Mouse (Mus musculus) splenic B cell, adult 2 months (primary cell): ENCODE measurements at regions not wholly inside any gene's neighbourhood (a gene's known extent, or its start where the extent isn't known, plus 50 kb on each side); places are given as distances from the start of the nearest gene placed in this dataset.

ENCODE experiments used
- DNase-seq: peaks from one replicate; pipeline ENCODE4 v3.0.0-alpha.2; 2011; ENCODE audit warnings: low read depth, low spot score
- H3K27me3 ChIP-seq: 2 replicates; pipeline ENCODE4 v1.6.1; 2012; ENCODE audit warnings: mild to moderate bottlenecking, low read length, moderate library complexity, mixed read lengths; ENCODE audit not compliant: control insufficient read depth, poor library complexity, insufficient read depth, severe bottlenecking
- H3K36me3 ChIP-seq: 2 replicates; pipeline ENCODE4 v1.6.1; 2012; ENCODE audit warnings: mild to moderate bottlenecking, low read length, moderate library complexity, mixed read lengths; ENCODE audit not compliant: control insufficient read depth, poor library complexity, insufficient read depth, severe bottlenecking

DNA sequence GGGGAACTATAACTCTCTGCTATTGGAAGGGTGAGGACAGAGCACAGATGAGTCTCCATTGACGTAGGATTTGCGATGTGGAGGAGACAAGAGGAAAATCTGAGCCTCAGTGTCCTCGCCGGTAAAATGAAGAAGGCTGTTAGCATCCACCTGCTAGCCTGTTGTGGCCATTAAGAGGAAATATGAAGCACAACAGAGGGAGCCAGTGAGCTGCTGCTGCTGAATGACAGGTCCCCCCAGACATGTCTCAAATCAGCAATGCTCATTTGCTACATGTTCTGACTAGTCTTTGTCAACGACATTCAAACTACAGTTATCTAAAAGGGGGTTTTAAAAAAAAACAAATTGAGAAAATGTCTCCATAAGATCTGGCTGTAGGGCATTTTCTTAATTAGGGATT is 164.6 kb upstream of the Prok2 start:
- no peak for DNase-seq
- Histone ChIP-seq H3K27me3 (no peaks in the 10 kb centered on the region), H3K36me3 (no peaks in the 10 kb centered on the region)

DNA sequence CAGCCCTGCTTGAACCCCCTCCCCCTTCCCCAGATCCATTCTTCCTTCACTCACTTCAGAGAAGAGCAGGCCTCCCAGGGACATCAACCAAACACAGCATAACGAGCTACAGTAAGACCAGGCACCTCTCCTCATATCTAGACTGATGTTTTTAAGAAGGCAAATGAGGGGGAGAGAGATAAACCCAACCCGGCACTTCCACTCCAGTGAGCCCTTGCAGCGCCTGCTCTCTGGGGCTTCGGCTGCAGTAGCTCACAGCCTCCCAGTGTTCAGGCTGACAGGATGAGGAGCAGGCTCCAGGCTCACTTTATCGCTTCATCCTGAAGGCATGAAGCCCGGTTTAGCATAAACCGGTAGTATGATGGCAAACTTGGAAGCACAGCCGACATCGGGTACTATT is 162.9 kb upstream of the Prok2 start:
- Histone ChIP-seq H3K27me3 (no peaks in the 10 kb centered on the region), H3K36me3 (no peaks in the 10 kb centered on the region)
- DNase-seq, result no peak

DNA sequence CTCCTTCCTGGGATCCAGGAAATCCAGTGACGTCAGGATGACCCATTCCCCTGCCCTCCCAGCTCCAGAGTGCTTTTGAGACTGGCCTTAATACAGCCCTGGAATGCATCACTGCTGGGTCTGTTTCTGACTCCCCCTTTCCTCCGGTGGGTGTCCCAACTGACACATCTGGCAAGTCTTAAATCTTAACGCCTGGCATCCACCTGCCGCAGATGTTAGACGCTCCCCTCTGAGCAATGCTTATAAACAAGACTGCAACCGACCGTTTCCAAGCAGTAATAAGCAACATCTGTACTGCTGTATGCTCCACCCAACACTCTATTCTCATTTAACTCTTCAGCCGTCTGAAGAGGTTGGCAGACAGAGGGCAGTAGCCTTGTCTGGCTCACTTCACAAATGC is 161.7 kb upstream of the Prok2 start:
- Histone ChIP-seq H3K27me3 (no peaks in the 10 kb centered on the region), H3K36me3 (no peaks in the 10 kb centered on the region)

DNA sequence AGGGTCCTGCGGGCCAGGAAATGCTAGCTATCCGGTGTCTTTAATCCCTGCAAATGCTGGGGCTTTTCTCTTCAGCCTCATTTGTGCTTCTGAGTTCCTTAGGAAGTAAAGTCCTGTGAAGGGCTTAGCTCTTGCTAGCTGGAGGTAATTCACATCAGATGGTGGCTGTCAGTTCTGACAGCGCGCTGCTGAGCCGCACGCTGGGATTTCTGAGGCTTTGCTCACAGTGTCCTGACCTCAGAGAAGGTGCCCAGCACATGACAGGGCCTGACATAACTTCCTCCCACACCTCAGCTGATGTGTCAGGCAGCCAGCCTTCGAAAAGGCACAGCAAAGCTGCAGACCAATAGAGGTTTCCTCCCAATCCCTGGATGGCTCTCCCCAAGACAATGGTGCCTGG is 158.6 kb upstream of the Prok2 start:
- DNase-seq, result no peak
- no peaks in the 10 kb centered on the region for H3K27me3 ChIP-seq
- no peaks in the 10 kb centered on the region for H3K36me3 ChIP-seq

More for the DNA sequence above, 161.7 kb upstream of the Prok2 start:
- DNase-seq, result no peak

DNA sequence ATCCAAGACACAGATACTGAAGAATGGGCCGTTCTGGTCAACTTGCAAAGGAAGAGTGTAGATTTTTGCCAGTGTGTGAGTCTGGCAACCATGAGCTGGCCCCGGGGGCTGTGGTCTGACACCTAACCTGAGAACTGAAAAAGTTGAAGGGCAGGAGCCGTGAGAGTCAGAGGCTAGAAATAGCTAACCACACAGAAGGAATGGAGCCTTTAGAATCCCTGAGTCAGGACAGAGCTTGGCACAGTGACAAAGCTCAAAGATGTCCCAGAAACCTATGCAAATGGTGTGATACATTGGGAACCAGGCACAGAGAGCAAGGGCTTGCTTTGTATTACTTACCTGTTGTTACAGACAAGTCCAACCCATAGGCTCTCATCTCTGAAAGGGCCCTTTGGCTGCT is 157.9 kb upstream of the Prok2 start:
- H3K36me3 ChIP-seq, result no peaks in the 10 kb centered on the region
- no peak for DNase-seq
- H3K27me3 ChIP-seq, result no peaks in the 10 kb centered on the region

DNA sequence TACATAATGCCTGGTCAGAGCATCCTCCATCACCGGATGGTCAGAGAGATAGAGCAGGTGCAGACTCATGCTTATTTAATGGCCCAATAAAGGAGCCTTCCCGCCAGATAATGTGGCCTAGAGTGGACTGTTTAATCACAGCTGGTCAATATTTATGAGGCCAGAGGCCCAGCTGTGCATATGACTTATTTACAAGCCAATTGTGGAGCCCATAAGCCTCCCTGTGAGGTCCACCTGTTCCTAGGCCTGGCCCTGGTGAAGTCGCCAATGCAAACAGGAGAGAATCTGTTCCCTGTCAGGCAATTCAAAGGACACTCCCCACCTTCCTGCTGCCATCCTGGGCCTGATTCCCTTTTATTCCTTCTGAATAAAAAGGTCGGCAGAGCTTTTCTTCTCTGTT is 155.4 kb upstream of the Prok2 start:
- Histone ChIP-seq H3K27me3 (no peaks in the 10 kb centered on the region), H3K36me3 (no peaks in the 10 kb centered on the region)
- DNase-seq, result no peak

DNA sequence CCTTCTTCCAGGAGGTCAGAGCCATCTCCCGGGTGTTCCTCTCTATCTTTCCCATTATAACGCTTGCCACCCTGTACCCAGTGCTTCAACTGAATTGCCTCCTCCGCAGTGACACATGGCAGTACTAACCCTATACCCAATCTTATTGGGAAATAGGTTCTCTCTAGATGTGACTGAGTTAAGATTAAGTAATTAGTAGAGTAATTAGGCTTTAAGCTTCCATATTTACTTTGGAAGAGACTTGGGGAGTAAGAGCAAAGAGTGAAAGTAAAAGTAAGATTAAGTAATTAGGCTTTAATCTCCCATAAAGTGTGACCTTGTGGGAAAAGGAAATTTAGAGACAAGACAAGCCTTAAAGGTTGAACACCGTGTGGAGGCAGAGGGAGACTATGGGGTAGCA is 148.7 kb upstream of the Prok2 start:
- DNase-seq, result no peak
- Histone ChIP-seq H3K36me3 (no peaks in the 10 kb centered on the region), H3K27me3 (no peaks in the 10 kb centered on the region)

DNA sequence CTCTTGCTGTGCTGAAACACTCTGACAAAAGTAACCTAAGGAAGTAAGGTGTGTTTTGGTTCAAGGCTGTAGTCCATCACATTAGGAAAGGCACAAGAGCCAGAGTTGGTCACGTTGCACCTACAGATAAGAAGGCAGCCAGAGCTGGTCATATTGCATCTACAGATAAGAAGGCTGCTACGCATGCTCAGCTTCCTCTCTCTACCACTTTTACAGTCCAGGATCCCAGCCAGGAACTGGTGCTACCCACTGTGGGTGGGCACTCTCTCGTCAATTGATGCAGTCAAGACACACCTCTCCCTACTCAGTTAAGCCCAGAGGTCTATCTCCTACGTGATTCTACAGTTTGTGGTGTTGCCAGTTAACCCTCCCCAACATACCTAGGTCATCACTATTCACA is 147.8 kb upstream of the Prok2 start:
- no peak for DNase-seq
- Histone ChIP-seq H3K27me3 (no peaks in the 10 kb centered on the region), H3K36me3 (no peaks in the 10 kb centered on the region)

DNA sequence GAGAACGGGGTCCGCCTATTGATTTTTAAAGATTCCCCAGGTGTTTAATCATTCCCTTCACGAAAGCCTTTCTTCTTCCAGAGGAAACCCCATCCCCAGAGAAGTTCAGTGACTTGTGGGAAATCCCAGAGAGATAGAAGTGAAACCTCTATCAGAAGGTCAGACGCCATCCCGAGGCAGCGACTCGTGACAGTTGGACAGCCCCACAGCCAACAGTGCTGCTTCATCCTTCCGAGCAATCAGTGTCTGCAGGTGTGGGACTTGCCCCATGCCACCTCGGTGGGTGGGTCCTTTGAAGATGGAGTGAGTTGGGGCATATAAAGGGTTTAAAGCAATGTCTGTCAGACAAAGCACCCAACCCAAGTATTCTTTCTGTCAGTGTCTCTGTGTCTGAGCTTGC is 139.9 kb upstream of the Prok2 start:
- no peaks in the 10 kb centered on the region for H3K36me3 ChIP-seq
- no peak for DNase-seq
- no peaks in the 10 kb centered on the region for H3K27me3 ChIP-seq

DNA sequence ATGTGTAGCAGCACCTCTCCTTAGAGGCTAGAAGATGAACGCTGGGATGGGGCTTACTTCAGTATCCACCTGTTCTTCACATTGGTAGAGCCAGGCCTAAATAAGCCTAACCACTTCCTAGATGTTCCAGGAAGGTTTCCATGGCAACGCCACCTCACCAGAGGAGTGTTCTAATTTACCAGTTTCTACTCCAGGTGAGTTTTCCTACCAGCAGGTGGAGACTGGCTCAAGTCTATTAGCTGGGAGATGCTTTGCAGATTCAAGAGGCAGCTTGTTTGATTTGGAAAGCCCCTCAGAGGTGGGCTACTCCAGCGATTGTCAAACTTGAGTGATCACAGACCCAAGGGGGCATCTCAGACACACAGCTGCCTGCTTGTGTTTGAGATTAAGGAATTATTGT is 138.8 kb upstream of the Prok2 start:
- no peak for DNase-seq
- Histone ChIP-seq H3K27me3 (no peaks in the 10 kb centered on the region), H3K36me3 (no peaks in the 10 kb centered on the region)

DNA sequence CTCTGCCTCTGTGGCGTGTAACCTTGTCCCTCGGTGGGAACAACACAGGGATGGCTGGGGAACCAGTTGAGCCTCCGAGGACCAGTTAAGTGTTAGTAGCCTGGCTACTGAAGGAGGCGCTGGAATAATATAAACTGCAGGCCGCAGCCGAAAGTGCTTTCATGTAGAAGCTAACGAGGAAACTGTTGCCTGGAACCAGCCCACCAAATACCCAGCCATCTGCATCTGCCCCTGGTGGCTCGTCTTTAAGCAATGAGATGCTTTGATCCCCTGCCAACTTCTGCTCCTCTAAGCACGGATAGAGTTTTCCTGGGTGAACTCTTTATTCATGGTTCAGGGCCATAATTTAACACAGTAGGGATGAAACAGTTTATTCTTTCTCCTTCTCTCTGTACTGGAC is 137.2 kb upstream of the Prok2 start:
- Histone ChIP-seq H3K27me3 (no peaks in the 10 kb centered on the region), H3K36me3 (no peaks in the 10 kb centered on the region)
- DNase-seq, result no peak

DNA sequence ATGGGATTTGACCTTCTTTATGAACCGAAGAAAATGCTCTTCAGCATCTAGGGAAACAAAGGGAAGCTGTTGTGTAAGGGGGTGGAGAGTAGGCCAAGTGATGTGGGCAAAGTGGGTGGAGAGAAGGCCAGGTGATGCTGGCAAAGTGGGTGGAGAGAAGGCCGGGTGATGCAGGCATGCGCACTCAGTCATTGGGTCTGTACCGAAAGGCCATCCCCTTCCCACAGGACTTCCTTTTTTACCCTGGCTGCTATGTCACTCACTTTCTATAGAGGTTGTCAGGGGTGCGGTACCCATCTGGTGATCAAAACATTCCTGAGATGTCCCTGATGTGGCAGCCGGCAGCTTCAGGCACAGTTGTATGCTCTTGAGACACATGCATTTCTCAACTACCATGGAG is 131.2 kb upstream of the Prok2 start:
- DNase-seq, result no peak
- Histone ChIP-seq H3K36me3 (no peaks in the 10 kb centered on the region), H3K27me3 (no peaks in the 10 kb centered on the region)

DNA sequence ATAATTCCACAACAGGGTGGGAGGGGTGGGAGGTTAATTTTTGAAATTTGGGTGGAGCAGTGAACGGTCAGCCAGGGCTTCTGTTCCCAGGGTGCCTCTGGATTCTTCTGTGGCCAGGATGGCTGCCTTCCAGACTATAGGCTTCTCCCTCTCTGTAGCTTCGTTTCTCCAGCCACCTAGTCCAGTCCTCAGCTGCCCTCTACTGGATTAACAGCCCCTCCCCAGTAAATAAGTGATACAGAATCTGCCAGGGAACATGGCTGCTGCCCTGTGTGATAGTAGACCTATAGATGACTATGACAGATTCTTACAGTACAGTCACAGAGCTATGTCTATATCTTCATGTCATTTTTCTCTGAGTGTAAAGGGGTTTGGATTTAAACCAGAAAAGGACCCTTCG is 127.5 kb upstream of the Prok2 start:
- no peaks in the 10 kb centered on the region for H3K36me3 ChIP-seq
- H3K27me3 ChIP-seq, result no peaks in the 10 kb centered on the region
- DNase-seq, result no peak

DNA sequence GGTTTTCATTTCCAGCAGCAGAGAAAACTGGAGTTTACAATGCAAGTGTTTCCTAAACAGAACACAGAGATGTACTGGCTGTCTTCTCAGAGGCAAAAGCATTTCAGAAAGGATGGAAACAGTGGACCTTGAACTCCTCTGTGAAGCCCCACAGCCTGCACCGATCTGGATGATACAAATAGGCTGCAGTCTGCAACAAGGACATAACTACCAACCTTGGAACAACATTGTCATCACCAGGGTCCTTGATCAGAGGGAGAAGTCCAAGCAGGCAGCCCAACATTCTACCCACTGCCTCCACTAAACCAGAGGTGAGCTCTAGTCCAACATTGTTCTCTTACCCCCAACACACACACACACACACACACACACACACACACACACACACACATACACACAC is 124.5 kb upstream of the Prok2 start:
- H3K36me3 ChIP-seq, result no peaks in the 10 kb centered on the region
- H3K27me3 ChIP-seq, result no peaks in the 10 kb centered on the region
- no peak for DNase-seq

DNA sequence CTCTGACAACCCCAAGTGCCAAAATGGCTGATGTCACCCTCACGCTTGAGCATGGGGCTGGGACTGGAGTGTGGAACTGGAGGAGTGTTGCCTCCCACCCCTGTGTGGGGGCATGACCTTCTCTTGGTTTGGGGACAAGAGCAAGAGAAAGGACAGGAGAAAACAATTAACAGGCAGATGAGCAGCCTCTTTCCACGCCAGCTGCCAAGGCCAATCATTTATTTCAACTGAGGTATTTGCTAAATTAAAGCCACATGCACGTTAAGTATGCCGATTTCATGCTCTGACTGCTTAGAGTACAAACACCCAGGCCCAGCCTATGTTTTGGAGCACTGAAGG is 119.3 kb upstream of the Prok2 start:
- Histone ChIP-seq H3K36me3 (no peaks in the 10 kb centered on the region), H3K27me3 (no peaks in the 10 kb centered on the region)
- no peak for DNase-seq

DNA sequence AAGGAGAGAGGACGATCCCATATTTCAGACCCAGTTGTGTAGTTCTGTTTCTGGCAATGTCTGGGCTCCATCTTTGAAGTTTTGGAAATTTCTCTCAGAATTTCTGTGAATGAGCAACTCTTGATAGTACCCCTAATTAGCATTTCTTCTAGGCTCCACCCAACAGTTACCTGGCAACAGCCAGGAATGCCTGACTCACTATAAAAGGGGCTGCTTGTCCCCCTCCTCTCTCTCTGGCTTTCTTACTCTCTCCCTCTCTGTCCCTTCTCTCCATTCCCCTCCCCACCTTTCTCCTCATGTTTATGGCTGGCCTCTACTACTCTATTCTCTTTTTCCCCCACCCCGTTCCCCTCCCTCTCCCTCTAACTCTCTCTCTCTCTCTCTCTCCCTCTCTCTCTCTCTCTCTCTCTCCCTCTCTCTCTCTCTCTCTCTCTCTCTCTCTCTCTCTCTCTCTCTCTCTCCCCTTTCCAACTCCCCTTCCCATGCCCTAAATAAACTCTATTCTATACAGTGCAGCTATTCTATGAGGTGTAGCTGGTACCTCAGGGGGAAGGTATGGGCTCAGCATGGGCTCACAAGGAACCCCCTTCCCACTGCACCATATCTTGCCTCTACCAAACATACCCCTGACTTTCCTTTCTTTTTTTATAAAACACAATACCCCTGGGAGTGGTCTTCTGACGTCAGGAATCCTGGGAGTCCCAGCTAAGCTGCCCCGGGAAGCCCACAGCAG is 118.7 kb upstream of the Prok2 start:
- no peaks in the 10 kb centered on the region for H3K27me3 ChIP-seq
- no peaks in the 10 kb centered on the region for H3K36me3 ChIP-seq
- no peak for DNase-seq
